Mouse (Mus musculus): ENCODE measurements around the gene Cd4. TPM values are rescaled to one million over a fixed set of nuclear protein-coding genes. Genes with fewer than 3 reads are reported as not detected.

The Cd4 gene
- polyA plus RNA-seq, 1 experiment = not detected

DNA sequence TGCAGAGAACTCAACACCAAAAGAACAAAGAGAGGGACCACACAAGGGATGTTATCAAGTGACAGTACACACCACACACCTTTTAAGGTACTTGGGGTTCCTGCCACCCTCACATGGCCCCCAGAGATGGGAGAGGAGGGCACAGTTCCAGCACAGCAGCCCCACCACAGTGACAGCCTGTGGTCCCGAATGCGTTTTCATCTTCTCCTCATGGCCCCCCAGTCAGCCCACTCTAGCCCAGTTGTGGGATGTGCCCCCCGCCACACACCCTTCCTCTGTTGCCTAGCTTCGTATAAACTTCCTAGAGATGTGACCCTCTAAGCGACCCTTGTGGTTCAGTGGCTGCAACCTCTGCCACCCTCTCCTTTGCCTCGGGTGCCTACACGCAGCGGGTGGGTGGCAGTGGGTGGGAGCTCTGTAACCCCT is 2.1 kb downstream of the Cd4 start:
- H3K27me3 ChIP-seq (ENCODE audit: control insufficient read depth, insufficient read depth, insufficient read length) = peaks cover 38% of the 10 kb centered on the region
- H3K79me3 ChIP-seq (ENCODE audit: low read depth) = no peaks in the 10 kb centered on the region
- H3K79me2 ChIP-seq (ENCODE audit: control insufficient read depth, insufficient read depth) = no peaks in the 10 kb centered on the region
- TF ChIP-seq MYOD1 (IDR thresholded peaks at IDR 0.05; ENCODE audit: control insufficient read depth, insufficient read length, low read depth) (no peak), MYOG (IDR thresholded peaks at IDR 0.05; ENCODE audit: control insufficient read depth, extremely low read depth, insufficient read length) (no peak)
- no peak overlapping the region for H3ac ChIP-seq (ENCODE audit: control insufficient read depth, insufficient read length, low read depth)
- no peaks in the 10 kb centered on the region for H3K36me3 ChIP-seq (ENCODE audit: control insufficient read depth, insufficient read depth)
- no peak overlapping the region for H3K4me3 ChIP-seq (ENCODE audit: insufficient read depth, poor library complexity, severe bottlenecking)

DNA sequence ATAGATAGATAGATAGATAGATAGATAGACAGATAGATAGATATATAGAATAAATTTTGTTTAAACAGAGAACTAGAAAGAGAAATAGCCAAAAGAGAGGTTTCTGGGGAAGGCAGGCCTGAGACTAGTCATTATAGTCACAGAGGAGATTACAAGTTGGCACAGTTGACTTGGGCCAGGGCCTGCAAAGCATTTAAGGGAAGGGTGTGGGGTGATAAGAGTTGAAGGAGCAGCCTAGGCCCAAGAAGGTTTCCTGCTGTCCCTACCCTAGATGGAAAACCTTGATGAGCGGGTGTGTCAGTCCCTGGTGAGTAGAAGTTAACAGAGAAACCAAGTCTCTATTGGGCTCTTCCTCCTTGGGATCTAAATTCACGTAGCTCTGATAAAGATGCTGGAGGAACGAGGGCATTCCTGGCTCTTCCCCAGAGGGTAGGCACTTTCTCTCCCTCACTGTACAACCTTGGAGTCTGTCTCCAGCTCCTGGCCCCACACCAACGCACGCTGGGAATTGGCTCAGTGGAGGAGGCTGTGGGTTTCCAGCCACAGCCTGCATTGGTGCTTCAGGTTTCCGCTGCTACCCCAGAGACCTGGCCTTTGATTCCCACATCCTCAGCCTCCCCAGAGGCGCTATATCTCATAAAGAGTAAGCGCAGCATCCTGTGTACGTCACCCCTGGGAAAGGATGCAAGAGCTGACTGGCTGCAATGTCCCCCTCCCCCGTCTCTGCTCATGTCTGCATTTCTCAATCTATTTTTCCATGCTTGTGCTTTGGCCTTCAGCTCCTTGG is 3.1 kb downstream of the Cd4 start:
- Histone ChIP-seq H3K79me3 (ENCODE audit: low read depth) (no peaks in the 10 kb centered on the region), H3K79me2 (ENCODE audit: control insufficient read depth, insufficient read depth) (no peaks in the 10 kb centered on the region), H3K4me3 (ENCODE audit: insufficient read depth, poor library complexity, severe bottlenecking) (no peak overlapping the region), H3K27me3 (ENCODE audit: control insufficient read depth, insufficient read depth, insufficient read length) (peaks cover 38% of the 10 kb centered on the region), H3ac (ENCODE audit: control insufficient read depth, insufficient read length, low read depth) (no peak overlapping the region), H3K36me3 (ENCODE audit: control insufficient read depth, insufficient read depth) (no peaks in the 10 kb centered on the region)
- TF ChIP-seq USF1 (IDR thresholded peaks at IDR 0.05; ENCODE audit: low read depth) (no peak), CTCF (IDR thresholded peaks at IDR 0.05; ENCODE audit: control insufficient read depth, insufficient read depth, insufficient read length) (no peak), FOSL1 (IDR thresholded peaks at IDR 0.05; ENCODE audit: insufficient read depth, low read length, poor library complexity, severe bottlenecking) (no peak)

DNA sequence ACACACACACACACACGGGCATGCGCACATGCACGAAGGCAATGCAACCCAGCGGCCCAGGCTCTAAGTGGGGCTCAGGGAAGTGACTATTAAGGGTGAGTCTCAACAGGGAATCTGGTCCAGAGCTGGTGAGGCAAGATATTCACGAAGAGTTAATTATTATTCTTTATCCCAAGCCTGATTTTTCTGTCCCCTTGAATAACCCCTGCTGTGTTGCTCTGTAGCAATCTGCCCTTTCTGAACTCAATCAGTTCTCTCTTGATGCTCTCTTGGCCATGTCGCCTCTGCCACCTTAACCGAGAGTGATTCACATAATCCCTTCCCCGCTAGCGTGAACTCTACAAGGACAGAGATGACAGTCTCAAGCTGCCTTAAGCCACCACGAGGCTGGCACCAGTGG is 4.7 kb downstream of the Cd4 start:
- no peak overlapping the region for H3K4me3 ChIP-seq (ENCODE audit: insufficient read depth, poor library complexity, severe bottlenecking)
- H3K79me3 ChIP-seq (ENCODE audit: low read depth) = no peaks in the 10 kb centered on the region
- peaks cover 31% of the 10 kb centered on the region for H3K27me3 ChIP-seq (ENCODE audit: control insufficient read depth, insufficient read depth, insufficient read length)
- no peaks in the 10 kb centered on the region for H3K79me2 ChIP-seq (ENCODE audit: control insufficient read depth, insufficient read depth)
- no peak overlapping the region for H3ac ChIP-seq (ENCODE audit: control insufficient read depth, insufficient read length, low read depth)
- no peaks in the 10 kb centered on the region for H3K36me3 ChIP-seq (ENCODE audit: control insufficient read depth, insufficient read depth)
- TF ChIP-seq CEBPB (IDR thresholded peaks at IDR 0.05; ENCODE audit: low read depth) = no peak
- no peak for TF ChIP-seq USF1 (IDR thresholded peaks at IDR 0.05; ENCODE audit: low read depth)
- no peak for TF ChIP-seq FOSL1 (IDR thresholded peaks at IDR 0.05; ENCODE audit: insufficient read depth, low read length, poor library complexity, severe bottlenecking)
- no peak for TF ChIP-seq MYOG (IDR thresholded peaks at IDR 0.05; ENCODE audit: control insufficient read depth, extremely low read depth, insufficient read length)
- TF ChIP-seq MAX (IDR thresholded peaks at IDR 0.05) = no peak
- no peak for TF ChIP-seq CTCF (IDR thresholded peaks at IDR 0.05; ENCODE audit: control insufficient read depth, insufficient read depth, insufficient read length)
- TF ChIP-seq MYOD1 (IDR thresholded peaks at IDR 0.05; ENCODE audit: control insufficient read depth, insufficient read length, low read depth) = no peak

DNA sequence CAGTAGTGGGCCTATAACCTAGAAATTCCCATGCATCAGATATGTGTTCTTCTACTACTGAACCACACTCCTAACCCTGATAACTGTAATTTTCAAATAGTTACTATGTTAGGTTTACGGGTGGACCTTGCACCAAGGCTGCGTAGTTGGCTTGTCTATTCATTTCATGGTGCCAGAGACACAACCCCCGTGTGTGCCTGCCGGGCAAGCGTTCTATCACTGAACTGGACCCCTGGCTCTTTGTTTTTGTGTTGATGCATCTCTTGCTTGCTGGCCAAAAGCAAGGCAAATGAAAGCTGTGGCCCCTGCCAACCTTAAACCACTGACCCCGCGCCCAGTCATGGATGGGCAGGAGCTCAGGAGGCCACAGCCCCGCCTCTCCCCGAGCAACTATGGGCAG is 6.2 kb downstream of the Cd4 start:
- H3K36me3 ChIP-seq (ENCODE audit: control insufficient read depth, insufficient read depth) = no peaks in the 10 kb centered on the region
- no peaks in the 10 kb centered on the region for H3K79me2 ChIP-seq (ENCODE audit: control insufficient read depth, insufficient read depth)
- H3K79me3 ChIP-seq (ENCODE audit: low read depth) = no peaks in the 10 kb centered on the region
- no peak overlapping the region for H3K4me3 ChIP-seq (ENCODE audit: insufficient read depth, poor library complexity, severe bottlenecking)
- no peak overlapping the region for H3ac ChIP-seq (ENCODE audit: control insufficient read depth, insufficient read length, low read depth)
- peaks cover 25% of the 10 kb centered on the region for H3K27me3 ChIP-seq (ENCODE audit: control insufficient read depth, insufficient read depth, insufficient read length)
- no peak for TF ChIP-seq MYOG (IDR thresholded peaks at IDR 0.05; ENCODE audit: control insufficient read depth, extremely low read depth, insufficient read length)
- TF ChIP-seq CTCF (IDR thresholded peaks at IDR 0.05; ENCODE audit: control insufficient read depth, insufficient read depth, insufficient read length) = no peak
- TF ChIP-seq MAX (IDR thresholded peaks at IDR 0.05) = no peak
- no peak for TF ChIP-seq USF1 (IDR thresholded peaks at IDR 0.05; ENCODE audit: low read depth)
- TF ChIP-seq FOSL1 (IDR thresholded peaks at IDR 0.05; ENCODE audit: insufficient read depth, low read length, poor library complexity, severe bottlenecking) = no peak
- no peak for TF ChIP-seq CEBPB (IDR thresholded peaks at IDR 0.05; ENCODE audit: low read depth)
- no peak for TF ChIP-seq MYOD1 (IDR thresholded peaks at IDR 0.05; ENCODE audit: control insufficient read depth, insufficient read length, low read depth)

DNA sequence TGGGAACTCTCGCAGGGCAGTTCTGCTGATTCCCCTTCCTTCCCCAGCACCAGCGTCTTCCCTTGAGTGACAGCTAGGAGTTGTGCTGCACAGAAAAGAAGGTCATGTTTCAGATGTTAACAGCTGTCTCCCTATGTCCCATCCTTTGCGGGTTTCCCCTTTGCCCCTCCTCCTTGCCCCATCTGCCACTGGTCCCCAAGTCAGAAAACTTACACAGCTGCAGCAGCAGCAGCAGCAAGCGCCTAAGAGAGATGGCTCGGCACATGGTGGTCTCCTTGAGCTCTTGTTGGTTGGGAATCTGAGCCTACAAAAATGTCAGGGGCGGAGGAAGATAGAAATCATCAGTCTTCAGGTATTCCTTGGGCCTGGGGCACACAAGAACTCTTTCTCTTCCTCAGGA is 8.6 kb downstream of the Cd4 start:
- TF ChIP-seq USF1 (IDR thresholded peaks at IDR 0.05; ENCODE audit: low read depth) (no peak), CTCF (IDR thresholded peaks at IDR 0.05; ENCODE audit: control insufficient read depth, insufficient read depth, insufficient read length) (no peak), MYOG (IDR thresholded peaks at IDR 0.05; ENCODE audit: control insufficient read depth, extremely low read depth, insufficient read length) (no peak), MYOD1 (IDR thresholded peaks at IDR 0.05; ENCODE audit: control insufficient read depth, insufficient read length, low read depth) (peak; percentile 25), FOSL1 (IDR thresholded peaks at IDR 0.05; ENCODE audit: insufficient read depth, low read length, poor library complexity, severe bottlenecking) (no peak)
- H3K79me3 ChIP-seq (ENCODE audit: low read depth) = no peaks in the 10 kb centered on the region

DNA sequence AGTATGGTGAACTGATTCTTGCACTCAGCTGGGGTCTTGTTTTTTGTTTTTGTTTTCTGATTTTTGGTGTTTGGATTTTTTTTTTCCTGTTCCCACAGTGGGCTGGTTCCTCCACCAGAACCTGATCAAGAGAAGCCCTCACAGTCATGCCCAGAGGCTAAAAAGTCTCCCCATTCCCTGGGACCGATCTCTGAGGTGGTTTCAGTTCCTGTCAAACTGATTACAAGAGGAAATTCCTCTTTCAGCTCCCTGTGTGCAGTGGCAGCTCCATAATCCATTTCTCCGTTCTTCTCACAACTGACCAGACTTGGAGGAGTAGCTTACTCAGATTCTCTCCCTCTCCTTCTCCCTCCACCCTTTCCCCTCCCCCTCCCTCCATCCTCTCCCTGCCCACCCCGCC is 13.7 kb downstream of the Cd4 start:
- Histone ChIP-seq H3ac (ENCODE audit: control insufficient read depth, insufficient read length, low read depth) (no peak overlapping the region), H3K4me3 (ENCODE audit: insufficient read depth, poor library complexity, severe bottlenecking) (no peak overlapping the region), H3K79me3 (ENCODE audit: low read depth) (no peaks in the 10 kb centered on the region), H3K36me3 (ENCODE audit: control insufficient read depth, insufficient read depth) (no peaks in the 10 kb centered on the region), H3K79me2 (ENCODE audit: control insufficient read depth, insufficient read depth) (no peaks in the 10 kb centered on the region), H3K27me3 (ENCODE audit: control insufficient read depth, insufficient read depth, insufficient read length) (peaks cover 52% of the 10 kb centered on the region)
- TF ChIP-seq FOSL1 (IDR thresholded peaks at IDR 0.05; ENCODE audit: insufficient read depth, low read length, poor library complexity, severe bottlenecking) = no peak
- TF ChIP-seq MAX (IDR thresholded peaks at IDR 0.05) = no peak
- no peak for TF ChIP-seq CTCF (IDR thresholded peaks at IDR 0.05; ENCODE audit: control insufficient read depth, insufficient read depth, insufficient read length)
- TF ChIP-seq MYOG (IDR thresholded peaks at IDR 0.05; ENCODE audit: control insufficient read depth, extremely low read depth, insufficient read length) = no peak
- no peak for TF ChIP-seq CEBPB (IDR thresholded peaks at IDR 0.05; ENCODE audit: low read depth)
- no peak for TF ChIP-seq USF1 (IDR thresholded peaks at IDR 0.05; ENCODE audit: low read depth)
- no peak for TF ChIP-seq MYOD1 (IDR thresholded peaks at IDR 0.05; ENCODE audit: control insufficient read depth, insufficient read length, low read depth)

More for the DNA sequence above, 8.6 kb downstream of the Cd4 start:
- peaks cover 34% of the 10 kb centered on the region for H3K27me3 ChIP-seq (ENCODE audit: control insufficient read depth, insufficient read depth, insufficient read length)
- no peaks in the 10 kb centered on the region for H3K79me2 ChIP-seq (ENCODE audit: control insufficient read depth, insufficient read depth)
- no peak overlapping the region for H3ac ChIP-seq (ENCODE audit: control insufficient read depth, insufficient read length, low read depth)
- no peak overlapping the region for H3K4me3 ChIP-seq (ENCODE audit: insufficient read depth, poor library complexity, severe bottlenecking)
- H3K36me3 ChIP-seq (ENCODE audit: control insufficient read depth, insufficient read depth) = no peaks in the 10 kb centered on the region
